Mouse (Mus musculus) adrenal gland, postnatal 14 days (tissue): ENCODE results near the gene Abce1. TPM values are rescaled to one million over a fixed set of nuclear protein-coding genes. Genes with fewer than 3 reads are reported as not detected.
"Not testable (repeated sequence)": the region's sequence is repeated elsewhere in the genome, so short reads cannot be mapped to it uniquely, and the experiment has no call there.

Source experiments
- DNase-seq: peaks from one replicate; pipeline ENCODE4 v3.0.0; 2021; ENCODE audit warnings: mixed read lengths
- long read RNA-seq, 2 experiments: library from polyadenylated mRNA; stranded (forward); transcript quantifications; one replicate each; pipeline ENCODE4 v2.0.0; 2021
- total RNA-seq: library from RNA; stranded (reverse); gene quantifications from 2 replicates; pipeline ENCODE4 v1.2.3, GENCODE M21; 2021

The Abce1 gene
- 83.7 and 85.8 TPM in 2 replicates for total RNA-seq
- long read RNA-seq, experiment 1, transcript Abce1-201 (18 exons, 3,793 nt): major isoform, 36 of 49 reads
- long read RNA-seq, experiment 1, partial matches to known transcripts: 4 of 49 reads
- long read RNA-seq, experiment 1, other reads (novel, unspliced or antisense): 9 of 49 reads
- long read RNA-seq, experiment 2, transcript Abce1-201 (18 exons, 3,793 nt): major isoform, 32 of 47 reads
- long read RNA-seq, experiment 2, partial matches to known transcripts: 12 of 47 reads
- long read RNA-seq, experiment 2, other reads (novel, unspliced or antisense): 3 of 47 reads

DNA sequence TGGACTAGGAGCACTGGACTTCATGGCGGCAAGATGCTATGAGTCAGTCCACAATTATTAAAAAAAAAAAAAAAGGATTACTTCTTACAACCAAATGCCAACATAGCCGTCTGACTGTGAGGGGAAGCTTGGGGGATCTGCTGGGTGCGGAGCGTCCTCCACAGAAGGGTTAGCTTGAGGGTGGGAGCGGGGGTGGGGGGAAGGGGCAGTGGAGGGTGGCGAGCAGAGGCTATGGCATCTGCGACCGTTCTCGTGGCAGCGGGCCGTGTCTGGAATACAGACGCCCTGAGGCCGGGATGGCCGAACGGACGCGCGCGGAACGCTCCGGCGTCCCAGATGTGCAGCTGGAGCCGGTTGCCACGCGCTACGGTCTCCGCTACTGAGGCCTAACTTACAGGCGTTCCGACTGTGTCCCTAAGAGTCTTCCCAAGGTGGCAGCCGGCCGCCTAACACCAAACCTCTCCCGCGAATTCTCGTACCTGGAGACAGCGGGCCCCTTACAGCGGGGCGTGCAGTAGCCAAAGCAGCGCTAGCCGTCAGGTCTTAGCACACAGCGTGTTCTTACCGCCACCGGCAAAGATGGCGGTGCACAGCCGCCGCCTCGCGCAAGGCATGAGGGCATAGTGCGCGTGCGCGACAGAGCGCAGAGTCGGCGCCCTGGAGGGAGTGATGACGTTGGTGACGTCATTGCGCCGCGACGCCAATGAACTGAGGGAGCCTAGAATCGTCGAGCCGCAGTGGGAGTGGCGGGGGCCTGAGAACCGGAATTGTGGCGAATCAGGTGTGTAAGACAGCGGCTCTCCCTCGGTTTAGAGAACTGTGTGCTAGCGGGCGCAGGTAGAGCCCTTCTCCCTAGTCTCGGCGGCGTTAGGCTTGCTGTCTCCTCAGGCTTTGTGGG lies at the start of gene Abce1, which contains the start of gene Anapc10:
Gene Abce1 (minus strand): TSS at position 677 of the 898 bp plus-strand sequence.
Gene Anapc10 (plus strand): TSS at position 757 of the 898 bp plus-strand sequence.
- peak; percentile 99 for DNase-seq

DNA sequence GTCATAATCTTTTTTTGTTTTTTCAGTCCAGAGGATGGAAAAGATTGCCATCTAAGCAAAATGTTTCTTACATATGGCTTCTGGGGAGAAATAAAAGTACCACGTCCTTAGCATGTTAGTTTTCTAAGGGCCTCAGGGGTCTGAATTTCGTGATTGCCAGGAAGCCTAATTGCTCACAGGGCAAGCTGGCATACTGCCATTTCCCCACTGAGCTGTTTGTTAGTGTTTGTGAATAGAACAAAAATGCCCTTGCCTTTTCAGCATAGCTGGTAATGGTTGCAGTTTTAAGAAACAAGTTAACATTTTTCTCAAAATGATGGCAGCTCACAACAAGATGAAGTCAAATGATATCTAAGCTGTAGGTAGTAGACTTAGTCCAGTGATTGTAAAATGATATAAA lies 38.8 kb upstream of the Abce1 start:
- no peak for DNase-seq

DNA sequence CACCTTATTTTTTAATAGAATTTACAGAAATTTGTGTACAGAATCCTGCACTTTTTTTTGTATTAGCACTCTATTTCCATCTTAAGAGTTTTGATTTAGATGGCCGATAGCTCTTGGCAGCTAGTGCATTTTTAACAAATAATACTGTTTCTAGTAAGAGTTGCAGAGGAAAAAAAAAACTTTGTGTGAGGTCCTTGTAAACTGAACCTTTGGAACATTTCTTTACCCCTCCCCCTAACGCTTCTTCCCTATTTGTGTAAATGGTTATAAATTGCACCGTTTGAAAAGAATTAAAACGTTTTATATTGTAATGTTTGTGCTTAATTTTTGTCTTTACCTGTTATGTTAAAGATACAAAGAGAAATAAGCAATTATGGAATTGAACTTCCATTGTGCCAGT lies 37.1 kb upstream of the Abce1 start:
- no peak for DNase-seq

DNA sequence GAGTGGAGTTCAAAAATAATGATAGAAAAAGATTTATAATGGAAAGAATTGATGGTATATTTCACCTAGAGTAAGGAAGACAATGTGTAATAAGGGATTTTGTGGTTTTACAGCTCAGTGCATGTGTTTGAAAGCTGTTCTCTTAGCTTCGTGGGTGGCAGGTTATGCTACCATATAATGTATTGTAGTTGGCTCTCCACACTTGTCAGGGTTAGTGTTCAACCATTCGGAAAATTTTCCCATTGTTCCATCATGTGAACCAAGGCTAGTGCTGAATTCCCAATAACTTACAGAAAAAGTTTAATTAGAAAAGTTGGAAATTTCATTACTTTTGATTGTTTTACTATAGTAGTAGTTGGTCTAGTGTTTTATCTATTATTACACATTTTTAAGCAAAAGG lies 36.6 kb upstream of the Abce1 start:
- no peak for DNase-seq

DNA sequence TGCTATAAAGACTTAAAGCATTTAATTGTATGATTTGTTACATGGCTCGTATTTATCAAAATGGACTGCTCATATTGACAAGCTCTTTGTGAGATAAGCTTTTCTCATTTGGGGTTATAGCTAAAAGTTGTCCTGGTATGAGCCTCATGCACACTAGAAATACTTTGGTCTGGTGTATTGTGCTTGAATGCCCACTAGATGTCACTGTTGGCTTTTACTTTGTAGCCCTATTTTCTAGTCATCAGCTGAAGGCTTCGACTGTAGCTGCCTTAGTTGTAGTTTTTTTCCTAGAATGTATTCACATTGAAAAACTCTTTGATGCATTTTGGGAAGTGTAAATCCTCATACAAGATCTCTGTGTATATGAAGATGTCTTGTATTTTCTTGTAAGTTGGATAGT lies 22.8 kb upstream of the Abce1 start:
- DNase-seq: peak; percentile 36

DNA sequence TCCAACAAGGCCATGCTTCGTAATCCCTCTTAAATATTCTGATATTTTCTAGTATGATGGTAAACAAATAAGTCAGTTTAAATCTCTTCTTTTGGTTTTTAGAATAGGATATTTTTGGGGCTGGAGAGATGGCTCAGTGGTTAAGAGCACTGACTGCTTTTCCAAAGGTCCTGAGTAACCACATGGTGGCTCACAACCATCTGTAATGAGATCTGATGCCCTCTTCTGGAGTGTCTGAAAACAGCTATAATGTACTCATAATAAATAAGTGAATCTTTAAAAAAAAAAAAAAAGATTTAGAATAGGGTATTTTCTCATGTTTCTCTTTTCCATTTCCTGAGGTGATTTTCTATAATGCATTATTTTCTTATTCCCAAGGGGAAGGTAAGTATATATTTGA lies 16.4 kb upstream of the Abce1 start:
- DNase-seq: no peak

DNA sequence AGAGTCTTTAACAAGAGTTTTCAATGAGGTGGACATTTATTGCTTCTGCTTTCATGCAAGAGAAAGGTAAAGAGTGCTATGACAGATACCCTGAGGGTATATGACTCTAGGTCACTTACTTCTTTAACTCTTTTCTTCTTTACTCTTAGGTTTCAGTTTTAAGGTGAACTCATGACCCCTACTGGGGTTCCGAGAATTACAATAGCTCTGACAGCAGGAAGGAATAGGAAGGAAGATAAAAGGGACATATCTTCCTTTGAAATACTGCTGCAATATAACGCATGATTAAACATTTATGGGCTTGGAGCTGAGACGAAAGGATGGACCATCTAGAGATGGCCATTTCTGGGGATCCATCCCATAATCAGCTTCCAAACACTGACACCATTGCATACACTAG lies 13.0 kb upstream of the Abce1 start:
- no peak for DNase-seq

DNA sequence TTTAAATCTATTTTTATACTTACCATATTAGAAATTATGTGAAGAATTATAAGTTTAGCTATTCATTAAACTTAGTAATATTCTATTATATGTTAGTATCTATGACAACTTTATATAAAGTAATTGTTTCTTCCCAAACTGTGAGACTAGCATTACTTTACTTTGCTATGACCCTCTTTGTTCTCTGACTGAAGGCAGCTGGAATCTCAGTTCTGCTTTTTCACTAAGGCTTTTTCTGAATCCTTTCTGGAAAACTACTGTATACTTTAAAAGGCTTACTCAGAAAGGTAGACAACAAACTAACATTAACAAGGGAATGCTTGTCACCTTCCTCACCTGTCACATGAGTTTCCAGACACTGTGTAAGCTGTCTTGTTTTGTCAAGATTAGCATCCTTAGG lies 11.8 kb upstream of the Abce1 start:
- DNase-seq: no peak

DNA sequence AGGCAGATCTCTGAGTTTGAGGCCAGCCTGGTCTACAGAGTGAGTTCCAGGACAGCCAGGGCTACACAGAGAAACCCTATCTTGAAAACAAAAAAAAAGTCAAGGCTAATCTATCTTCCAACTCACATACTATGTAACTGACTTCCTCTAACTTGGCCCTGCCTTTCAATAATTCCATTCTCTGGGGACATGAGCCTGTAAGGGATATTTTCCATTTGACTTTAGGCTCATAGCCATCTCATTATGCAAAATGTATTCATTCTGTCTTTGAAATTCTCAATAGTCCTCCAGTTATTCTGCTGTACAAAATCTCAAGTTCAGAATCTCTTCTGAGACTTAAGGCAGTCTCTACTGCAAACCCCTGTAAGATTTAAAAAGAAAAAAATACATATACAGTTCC lies 10.0 kb upstream of the Abce1 start:
- DNase-seq: no peak

DNA sequence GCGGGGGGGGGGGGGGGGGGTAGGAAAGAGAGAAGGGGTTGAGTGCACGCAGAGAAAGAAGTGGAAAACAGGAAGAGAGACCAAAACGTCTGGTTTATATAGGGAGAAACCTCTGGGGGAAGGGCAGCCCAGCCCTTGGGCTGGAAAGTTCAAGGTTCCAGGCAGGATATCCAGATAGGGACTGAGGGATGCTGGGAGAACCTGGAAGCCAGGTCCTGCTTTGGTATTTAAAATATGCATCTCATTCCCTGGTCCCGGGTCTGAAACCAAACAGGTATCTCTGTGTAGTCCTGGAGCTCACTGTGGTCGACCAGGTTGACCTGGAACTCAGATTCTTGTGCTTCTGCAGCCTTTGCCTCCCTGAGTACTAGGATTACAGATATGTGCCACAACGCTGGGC lies 1.1 kb upstream of the Abce1 start:
- DNase-seq: no peak

DNA sequence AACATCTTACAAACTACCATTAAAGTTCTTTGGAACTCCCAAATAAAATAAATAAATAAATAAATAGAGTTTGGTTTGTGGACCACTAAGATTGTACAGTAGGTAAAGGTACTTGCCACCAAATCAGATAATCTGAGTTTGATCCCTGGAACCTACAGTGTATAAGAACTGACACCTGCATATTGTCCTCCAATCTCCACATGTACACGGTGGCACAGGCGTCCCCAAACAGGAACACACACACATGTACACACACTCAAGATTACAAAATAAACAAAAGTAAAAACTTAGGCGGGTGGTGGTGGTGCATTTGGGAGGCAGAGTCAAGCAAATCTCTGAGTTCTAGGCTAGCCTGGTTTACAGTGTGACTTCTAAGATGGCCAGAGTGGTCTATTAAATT lies 4.9 kb downstream of the Abce1 start:
- no peak for DNase-seq

DNA sequence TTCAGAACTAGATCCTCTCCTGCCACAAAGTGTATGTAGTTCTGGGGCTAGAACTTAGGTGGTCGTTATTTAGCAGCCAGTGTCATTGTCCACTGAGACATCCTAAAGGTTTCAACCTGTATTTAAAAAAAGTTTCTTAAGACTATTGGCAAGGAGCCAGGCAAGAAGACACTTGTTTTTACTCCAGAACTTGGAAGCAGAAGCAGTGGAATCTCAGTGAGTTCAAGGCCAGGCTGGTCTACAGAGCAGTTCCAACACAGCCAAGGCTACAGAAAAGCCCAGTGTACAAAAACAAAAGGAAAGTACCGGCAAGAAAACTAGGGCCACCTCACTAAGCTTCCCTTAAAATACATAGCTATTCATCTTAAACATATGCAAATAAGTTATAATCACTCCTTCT lies 19.0 kb downstream of the Abce1 start:
- peak; percentile 45 for DNase-seq

DNA sequence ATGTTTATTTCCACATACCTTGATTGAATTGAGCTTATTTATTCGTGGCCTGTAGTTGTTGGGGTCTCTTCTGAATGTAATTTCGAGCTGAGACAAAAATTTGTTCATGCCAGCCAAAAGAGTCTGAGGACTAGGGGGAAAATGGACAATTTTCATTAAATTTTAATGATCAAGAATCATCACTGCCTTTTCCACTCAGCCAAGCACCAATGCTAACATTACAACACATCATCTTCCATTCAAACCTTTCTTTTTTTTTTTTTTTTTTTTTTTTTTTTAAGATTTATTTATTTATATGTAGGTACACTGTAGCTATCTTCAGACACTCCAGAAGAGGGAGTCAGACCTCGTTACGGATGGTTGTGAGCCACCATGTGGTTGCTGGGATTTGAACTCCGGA lies 25.6 kb downstream of the Abce1 start:
- DNase-seq: not testable (repeated sequence)

DNA sequence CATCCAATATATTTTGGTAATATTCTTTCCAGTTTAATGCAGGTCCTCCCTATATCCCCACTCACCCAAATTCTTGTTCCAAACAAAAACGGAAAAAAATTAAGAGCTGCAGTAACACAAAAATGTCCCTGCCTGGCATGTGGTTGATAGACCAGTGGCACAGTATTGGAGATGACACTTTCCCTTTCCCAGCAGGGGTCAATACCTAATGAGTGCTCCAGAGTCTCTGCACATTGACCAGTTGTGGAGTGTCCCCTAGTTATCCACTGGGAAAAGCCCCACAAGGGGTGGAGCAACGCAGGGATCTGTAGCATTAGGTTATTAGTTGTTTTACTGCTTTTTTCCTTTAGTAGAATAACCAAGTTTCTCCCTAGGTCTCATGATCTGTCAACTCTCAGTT lies 30.6 kb downstream of the Abce1 start:
- DNase-seq: no peak

DNA sequence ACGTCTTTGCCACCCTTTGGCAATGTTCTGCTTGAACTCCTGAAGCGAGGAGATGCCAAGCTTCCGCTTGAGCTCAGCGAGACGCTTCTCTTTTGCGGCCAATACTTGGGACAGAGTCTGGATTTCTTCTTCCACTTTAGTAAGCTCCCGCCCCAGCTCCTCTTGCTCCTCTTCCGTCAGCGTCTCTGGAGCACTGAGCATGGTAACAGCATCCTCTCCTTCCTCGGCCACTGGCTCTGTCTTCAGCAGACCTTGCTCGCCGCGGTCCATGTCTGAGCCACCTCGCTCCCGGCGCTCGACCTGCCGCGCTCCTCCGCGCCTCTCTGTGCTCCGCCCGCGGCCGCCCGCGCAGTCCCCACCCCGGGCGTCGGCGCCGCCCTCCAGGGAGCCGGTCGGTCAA lies 31.0 kb downstream of the Abce1 start:
- peak; percentile 53 for DNase-seq

DNA sequence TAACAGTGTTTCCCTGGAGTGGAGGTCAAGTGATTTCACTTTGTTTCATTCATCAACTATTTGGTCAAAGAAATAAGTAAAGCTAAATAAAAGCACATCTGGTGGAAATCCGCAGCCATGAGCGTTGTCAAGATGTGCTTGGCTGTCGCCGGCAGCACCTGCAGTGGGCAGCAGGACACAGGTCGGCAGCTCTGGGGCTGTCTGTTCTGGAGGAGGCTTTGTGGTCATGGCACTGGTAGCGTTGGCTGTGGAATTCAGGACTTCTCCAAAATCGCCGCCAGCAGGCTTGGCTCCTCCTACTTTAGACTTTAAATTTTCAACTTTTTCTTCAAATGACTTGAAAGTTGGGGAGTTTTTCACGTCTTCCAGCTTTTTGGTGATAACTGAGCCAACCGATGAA lies 31.5 kb downstream of the Abce1 start:
- DNase-seq: not testable (repeated sequence)

DNA sequence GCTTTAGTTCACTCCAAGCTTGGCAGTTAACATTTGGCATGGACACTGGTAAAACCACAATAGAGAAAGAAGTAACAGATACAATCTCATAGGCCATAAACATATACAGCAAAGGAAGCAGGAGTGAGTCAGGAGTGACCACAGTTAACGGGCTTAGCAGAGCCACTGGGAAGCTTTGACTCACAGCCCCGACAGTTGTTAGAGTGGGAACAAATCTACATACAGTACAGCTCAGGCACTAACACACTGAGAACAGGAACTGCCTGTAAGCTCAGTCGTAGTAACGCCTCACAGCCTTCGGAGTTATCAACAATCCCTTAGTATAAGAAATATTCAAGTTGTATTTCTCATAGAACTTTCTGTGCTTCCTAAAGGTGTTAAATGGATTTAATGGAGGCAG lies 32.5 kb downstream of the Abce1 start:
- DNase-seq: no peak

DNA sequence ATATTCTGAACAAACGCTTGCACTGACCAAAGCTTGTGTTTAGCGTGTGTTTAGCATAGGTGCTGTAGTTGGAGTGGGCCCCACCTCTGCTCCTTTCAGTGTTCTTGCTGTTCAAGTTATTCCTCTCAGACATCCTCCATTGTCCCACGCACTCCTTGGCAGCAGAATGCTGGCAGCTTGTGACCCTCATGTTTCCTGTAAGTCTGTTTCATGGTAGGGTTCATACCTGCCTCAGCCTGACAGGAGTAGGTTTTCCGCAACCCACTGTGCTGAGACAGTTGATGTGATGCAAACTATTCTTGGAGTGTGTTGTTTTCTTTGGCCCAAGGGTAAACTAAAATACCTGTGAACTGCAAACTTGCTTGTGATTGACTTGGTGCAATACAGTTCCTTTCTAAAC lies 35.1 kb downstream of the Abce1 start:
- DNase-seq: no peak

DNA sequence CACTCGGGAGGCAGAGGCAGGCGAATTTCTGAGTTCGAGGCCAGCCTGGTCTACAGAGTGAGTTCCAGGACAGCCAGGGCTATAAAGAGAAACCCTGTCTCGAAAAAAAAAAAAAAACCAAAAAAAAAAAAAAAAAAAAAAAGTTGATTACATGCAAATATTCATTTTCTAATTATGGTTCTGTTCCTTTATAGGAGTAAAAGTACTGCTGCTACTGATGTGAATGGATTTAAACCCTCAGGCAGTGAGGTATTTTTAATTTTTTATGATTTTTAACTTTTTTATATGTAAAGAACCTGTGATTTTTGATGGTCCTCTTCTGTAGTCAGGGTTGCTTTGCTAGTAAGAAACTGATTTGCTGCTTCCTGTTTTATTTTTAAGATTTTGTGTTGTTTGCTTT lies 52.8 kb downstream of the Abce1 start:
- DNase-seq: not testable (repeated sequence)

DNA sequence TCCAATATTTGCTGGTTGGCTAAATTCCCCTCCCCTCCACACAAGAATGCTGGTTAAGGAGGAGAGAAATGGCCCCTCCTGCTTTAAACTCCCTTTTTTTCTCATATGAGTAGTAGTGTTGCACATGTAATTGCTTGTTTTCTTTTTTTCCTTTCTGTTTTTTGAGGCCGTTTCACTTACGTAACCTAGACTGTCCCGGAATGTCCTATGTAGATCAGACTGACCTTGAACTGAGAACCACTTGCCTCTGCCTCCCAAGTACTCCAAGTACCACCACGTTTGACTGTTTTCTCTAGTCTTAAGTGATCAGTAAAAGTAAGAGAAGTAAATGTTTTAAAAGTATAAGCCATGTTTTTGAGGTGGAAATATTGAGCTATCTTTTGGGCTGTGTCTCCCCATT lies 57.8 kb downstream of the Abce1 start:
- DNase-seq: no peak

DNA sequence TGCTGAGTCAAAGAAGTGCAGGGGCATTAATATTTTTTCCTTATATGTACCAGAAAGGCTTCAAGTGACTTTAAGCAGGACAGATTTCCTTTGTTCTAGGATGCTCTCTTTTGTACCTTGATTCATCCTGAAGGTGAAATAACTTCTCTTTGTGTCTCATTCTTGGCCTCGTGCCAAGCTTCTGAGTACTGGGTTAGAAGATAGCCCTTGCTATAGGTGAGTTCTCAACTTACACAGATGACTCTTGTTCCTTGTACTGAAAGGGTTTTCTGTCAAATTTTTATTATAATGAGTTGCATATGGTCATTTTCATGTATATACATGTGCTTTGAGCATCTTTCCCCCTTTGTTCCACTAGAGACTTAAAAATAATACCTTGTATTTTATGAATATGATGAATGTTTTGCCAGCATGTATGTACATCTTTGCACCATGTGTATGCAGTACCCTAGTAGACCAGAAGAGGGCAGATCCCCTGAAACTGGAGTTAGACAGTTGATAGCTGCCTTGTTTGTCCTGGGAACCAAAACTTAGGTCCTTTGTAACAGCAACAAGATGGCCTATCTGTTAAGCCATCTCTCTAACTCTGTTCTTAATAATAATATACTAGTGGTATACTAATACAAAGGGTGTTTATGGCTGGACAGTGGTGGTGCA lies 61.3 kb downstream of the Abce1 start:
- DNase-seq: peak; percentile 36

DNA sequence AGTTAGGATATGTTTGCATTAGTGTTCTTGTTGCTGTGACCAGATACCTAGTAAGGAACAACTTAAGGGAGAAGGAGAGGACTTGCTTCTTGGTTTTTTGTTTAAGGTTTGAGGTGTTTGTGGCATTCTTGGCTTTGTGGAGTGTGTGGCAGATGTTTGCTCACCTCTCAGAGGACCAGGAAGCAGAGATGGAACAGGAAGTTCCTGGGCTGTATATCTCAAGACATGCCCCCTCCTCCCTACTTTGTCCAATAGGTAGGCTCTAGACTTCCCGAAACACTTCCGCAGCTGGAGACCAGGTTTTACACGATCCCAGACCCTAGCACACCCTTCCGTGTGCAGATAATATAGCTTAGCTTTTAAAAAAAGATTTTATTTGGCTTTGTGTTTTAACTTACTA lies 62.0 kb downstream of the Abce1 start:
- DNase-seq: no peak

DNA sequence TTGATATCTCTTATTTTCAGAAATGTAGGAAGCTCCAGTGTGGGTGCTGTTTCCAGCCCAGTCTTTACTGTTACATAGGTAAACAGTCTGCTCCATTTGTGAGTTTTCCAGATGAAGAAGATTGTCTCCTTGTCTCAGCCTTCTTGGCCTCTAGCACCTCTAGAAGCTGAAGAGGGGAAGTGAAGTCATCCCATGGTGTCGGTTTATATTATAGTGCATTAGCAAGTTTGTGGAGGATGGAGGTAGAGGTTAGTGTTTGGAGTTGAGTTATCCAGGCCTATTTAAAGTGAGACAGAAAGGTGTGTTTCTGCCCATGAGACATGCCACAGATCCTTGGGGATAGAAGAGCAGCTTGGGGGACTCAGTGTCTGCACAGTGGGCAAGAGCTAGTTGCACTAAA lies 70.4 kb downstream of the Abce1 start:
- DNase-seq: no peak
